Mouse (Mus musculus) layer of hippocampus, adult 9-10 months (tissue): ENCODE data around the gene Ankrd55.
A peak's percentile ranks its signal among the peaks of the same experiment; 100 is the strongest.

ENCODE experiments used
- DNase-seq: peaks from one replicate; pipeline ENCODE4 v3.0.0; 2022; ENCODE audit warnings: low spot score

Ankrd55 gene

DNA sequence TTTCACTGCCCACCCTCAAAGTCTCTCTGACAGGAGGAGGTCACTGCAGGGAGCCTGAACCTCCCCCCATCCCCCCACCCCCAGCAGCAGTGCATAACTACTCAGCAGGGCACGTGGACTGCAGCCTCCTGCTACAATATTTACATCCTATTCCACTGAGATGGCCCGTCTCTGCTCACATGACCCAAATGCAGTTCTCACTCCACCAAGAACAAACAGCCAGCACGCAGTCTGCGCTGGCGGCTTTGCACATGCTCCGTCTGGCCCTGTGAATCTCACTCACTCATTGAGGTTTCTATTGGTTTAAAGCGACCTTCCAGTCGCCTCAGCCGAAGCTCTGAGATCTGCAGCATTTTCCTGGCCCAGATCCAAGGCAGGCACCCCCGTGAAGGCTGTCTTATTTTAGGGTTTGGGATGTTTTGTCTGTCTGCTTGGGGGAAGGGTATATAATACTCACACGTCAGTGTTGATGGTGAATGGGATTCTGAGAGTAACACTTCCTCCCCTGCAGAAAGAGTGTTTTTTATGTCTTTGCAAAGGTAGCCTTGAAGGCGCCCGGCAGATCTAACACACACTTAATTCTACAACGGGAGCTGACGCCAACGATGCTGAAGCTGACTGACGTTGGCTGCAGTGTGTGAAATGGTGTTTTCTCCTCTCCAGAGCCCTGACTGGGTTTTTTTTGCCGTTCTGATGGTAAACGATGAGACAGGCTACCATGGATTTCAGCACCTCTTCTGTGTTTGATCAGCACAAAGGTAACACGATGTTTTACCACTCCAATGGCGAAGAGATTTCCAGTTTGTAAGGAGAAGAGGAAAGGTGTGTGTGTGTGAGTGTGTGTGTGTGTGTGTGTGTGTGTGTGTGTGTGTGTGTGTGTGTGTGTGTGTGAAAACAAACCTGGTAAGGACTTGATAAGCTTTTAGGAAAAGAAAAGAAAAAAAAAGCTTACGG lies at the start of gene Ankrd55:
TSS of gene Ankrd55 (plus strand) at position 227 of the 954 bp plus-strand sequence.
- DNase-seq: peak; percentile 49

DNA sequence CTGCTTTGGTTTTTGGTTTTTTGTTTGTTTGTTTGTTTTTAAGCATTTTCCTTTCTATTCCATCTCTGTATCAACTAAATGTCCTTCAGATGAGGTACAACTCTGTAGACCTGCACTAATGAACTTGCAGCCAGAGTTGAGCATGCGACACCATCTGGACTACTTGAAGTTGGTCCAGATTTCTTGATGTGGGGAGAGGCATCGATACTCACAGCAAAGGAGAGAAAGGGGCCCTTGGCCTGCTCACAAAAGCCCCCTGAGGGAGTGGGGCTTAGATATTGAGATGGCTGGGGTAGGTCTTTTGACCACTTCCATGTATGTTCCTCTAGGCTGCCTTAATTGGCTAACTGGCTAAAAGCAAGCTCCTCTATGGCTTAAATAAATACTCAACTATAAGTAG lies 49.0 kb upstream of the Ankrd55 start:
- no peak for DNase-seq

DNA sequence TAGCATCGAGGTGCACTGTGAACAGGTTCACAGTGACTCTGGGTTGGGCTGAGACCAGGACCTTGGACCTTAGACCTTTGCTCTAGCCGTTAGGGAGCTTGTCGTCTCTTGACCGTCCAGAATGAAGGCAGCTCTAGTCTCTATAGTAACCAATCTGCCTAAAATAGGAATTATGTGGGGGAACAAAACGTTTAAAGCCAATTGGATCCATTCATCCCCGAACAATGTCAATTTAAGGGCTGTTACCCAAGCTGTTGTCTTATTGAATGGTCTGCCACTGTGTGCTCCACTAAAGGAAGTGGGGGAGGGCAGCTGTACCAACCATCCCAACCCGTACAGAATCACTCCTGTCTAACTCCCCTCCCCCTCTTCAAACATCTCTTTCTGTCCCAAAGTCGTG lies 46.8 kb upstream of the Ankrd55 start:
- no peak for DNase-seq

DNA sequence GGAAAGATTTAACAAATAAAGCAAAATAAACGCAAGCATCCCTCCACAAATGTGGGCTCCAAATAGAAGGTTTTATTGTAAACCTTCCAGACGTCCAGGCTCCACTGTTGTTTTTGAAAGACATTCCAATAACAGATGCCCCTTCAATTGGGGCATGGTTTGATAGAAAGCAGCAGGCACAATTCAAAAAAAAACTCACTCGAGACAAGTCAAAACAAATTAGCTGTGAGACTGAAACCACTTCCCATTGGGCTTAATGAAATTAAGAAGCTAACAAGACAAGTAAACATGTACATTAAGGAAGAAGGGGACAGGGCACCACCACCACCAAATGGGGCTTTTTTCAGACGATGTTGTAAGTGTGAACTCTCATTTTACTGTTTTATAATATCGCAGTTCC lies 43.1 kb upstream of the Ankrd55 start:
- DNase-seq: no peak

DNA sequence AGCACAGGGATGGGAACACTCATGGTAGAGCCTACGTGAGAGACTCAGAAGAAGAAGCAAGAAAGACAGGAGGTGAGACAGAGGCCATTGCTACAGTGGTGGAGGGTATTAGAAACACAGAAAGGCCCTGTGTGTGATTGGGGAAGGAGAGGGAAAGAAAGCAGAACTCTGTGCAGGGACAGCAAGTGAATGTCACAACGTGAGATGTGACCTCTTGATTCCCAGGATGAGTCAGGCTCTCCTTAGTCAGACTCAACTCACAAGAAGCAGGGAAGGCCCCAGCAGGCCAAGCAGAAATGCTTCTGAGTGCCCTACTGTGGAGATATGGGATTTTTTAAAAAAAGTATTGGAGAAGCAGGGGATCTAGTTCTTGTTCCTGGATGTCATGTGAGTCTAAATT lies 36.8 kb upstream of the Ankrd55 start:
- no peak for DNase-seq

DNA sequence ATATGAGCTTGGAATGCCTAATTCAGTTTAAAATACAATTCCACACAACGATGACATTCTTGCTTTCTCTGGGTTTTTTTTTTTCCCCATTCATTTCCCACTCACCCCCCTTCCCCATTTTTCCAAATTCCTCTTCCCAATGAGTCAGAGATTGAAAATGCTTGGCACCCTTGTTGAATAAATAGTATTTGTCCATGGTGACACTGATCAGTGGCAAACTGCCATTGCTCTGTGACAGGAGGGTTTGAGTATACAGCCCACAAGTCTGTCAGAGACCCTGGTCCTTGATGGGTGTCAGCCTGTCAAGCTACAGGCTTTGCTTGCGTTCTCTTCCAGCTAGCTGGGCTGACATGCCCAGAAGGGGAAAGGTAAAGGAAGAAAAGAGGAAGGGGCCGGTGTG lies 36.2 kb upstream of the Ankrd55 start:
- DNase-seq: no peak

DNA sequence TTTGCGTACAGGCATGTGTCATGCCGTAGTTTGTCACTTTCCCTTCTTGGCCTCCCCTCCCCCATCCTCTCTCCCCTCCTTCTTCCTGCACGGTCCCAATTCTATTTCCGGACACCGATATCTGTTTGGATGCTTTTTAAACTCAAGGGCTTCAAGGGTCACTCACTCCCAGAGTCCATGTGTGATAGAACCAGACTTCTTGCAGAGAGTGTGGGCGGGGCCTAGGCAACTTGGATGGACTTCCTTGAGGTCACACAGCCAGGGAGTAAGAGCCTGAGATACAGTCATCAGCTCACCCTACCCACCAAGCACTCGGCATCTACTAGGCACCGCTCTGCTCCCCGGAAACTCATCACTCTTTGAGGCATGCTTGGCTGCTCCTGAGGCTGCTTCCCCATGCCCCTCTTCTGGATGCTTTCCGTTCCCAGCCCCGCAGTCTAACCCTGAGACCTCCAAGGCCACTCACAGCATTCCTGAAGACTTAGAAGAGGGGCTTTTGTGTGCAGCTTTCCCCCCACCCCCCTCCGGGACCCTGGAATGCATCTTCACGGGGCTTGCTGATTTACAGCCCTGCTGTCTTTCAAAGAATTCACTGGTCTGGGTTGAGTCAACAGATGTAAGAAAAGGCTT lies 35.1 kb upstream of the Ankrd55 start:
- DNase-seq: no peak

DNA sequence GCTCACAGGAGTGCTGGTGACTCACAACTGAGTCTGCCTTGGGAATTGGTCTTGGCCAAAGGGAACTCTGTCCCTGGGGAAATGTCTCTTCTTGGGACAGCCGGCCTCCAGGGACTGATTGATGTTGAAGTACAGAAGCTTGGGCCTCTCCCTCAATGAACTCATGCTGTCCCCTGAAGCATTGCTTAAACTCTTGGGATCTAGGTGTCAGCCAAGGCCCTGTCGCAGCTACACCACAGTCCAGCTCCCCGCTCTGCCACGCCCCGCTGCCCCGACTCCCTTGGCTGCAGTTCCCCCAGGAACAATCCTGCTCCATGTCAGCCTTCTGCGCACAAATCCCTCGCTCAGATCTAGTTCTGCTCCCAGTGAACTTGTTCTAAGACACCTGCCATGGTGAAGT lies 34.1 kb upstream of the Ankrd55 start:
- no peak for DNase-seq

DNA sequence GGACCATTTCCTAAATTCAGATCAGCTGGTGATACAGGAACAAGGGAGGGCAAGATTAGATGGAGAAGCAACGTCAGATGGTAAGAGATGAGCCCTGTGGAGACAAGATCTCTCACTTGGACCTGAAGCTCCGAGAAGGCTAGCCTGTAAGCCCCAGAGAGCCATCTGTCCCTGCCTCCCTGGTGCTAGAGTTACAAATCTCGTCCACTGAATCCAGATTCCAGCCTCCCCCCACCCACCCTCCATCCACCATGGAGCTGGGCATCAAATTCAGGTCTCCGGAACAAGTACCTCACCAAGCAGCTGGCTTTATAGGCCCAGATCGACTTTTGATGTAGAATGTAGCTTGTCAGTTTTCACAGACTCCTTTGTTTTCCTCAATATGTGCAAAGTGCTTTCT lies 32.4 kb upstream of the Ankrd55 start:
- no peak for DNase-seq

DNA sequence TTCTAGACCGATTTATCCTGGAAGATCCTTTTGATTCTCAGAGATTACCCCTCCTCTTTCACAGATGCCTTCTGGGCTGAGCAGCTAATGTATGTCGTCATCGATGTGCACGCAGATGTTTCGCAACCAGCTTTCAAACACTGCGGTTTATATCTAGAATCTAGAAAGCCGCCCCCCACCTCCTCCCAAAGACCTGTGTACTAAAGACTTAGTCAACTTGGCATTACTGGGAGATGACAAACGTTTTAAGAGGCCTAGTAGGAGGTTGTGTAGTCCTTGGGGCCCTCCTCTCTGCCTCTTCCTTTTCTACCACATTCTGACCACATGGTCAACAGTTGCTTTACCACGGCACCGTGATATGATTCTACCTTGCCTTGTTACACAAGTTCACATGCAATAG lies 29.8 kb upstream of the Ankrd55 start:
- no peak for DNase-seq

DNA sequence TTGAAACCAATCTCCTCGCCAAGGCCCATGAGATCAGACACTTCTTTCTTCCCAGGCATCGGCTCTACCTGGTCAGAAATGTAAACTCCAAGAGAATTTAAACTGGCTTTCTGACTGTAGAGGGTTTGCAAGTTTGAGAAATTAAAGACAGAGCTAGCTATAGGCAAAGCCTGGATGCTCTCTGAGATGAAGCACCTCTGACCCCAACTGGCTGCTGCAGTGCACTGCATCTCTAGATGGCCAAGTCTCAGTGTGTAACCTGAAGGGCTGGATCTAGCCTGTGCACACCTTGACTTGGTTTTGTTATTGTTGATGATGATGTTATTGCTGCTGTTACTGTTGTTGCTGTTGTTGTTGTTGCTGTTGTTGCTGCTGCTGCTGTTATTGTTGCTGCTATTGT lies 28.9 kb upstream of the Ankrd55 start:
- DNase-seq: peak; percentile 24

DNA sequence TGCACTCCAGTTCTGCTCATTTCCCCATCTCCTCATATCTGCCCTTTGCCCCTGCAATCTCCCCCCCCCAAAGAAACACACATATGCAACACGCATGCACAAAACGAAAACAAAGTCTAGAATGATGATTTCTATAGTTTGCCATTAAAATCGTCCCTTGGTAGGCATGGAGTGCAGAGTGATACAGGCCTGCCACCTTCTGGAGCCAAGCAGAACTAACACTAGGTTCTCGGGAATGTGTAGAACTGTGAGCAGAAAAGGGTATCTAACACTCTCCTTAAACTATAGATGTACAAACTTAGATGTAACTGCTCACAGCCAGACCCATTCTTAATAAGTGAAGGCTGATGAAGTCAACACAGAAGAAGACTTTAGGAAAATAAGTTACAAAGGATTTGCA lies 23.6 kb upstream of the Ankrd55 start:
- DNase-seq: no peak

DNA sequence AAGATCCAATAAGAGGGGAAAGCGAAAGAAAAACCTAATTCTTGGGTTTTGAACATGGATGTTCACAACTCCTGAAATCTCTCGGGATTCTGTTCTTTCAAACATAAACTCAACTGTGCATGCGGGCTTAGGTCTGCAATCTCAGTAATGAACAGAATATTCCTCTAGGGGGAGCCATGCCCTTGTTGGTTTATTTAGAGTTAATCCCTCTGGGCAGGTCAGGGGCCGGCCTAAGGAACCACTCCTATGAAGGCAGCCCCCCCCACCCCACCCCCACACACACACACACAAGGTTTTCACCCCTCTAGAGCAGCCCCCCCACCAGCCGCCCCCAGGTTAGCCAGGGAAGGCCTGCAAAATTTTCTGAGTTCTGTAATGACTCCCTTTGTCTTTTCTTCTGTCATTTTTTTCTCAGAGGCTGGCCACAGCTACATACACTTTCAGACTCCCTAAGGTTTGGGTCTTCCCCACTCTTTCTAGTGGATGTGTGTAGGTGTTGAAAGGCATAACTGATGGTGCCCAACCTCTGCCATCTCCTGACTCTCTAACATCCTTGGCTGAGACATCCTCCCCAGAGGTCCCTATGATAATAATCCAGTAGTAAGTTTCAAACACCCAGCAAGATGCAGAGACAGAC lies 16.2 kb upstream of the Ankrd55 start:
- no peak for DNase-seq

DNA sequence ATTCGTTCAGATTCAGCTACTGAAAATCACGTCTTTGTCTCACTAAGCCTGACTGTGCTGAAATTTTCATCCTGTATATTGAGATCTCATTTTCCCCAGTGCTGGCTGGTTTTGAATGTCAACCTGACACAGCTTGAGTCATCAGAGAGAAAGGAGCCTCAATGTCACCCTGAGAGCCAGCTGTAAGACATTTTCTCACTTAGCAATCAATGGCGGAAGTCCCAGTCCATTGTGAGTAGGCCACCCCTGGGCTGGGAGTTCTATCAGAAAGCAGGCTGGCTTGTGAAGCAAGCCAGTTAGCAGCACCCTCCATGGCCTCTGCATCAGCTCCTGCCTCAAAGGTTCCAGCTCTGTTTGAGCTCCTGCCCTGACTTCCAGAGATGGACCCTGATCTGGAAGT lies 13.6 kb upstream of the Ankrd55 start:
- no peak for DNase-seq

DNA sequence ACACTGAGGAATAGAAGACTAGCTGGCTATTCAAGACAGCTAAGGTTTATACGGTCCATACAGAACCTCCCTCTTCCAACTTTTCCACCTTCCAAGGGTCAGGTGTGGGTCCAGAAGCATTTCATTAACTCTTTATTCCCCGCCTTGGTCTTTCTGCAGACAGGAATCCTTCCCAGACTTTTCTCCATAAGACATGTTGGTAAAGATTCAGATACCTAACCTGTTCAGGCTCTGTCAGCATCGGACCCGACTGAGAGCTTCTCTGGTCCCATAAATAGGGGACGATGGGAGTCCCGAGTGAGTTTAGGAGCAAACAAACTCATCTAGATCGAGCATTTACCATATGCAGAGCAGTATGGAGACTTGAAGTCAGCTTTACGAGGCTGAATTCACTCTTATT lies 12.3 kb upstream of the Ankrd55 start:
- DNase-seq: no peak

DNA sequence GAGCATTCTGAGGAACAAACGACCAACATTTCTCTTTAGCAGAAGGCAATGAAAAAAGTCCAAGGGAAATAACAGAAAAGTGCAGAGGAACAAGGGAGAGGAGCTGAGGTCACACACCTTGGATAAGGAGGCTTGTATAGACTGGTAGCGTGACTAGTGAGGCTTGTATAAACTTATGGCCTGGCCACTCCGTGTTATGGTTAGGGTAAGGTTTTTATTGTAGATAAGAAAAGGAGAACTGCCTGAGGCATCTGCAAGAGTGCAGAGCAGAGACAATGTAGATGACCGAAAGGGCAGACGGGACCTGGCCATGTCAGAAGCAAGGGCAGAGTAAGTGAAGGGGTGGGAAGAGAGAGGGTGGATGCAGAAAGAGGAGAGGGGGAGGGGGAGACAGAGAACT lies 10.7 kb upstream of the Ankrd55 start:
- DNase-seq: no peak

DNA sequence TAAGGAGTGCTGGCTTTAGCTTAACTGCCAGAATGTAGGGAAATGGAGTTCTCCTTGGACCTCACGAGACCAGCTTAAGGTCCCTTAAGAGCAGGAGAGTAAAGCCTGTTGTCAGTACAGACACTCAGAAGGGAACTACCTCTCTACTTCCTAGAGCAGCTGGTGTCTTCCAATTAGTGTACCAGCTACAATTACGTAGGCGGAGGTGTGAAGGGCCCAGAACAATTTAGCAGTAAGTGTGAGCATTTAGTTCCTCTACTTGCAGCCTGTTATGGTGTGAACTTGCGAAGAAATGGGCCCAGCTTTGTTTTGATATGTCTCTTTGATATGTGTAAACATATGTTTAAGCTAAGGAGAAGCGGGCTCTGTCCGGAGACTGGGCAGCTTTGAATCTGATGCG lies 10.0 kb upstream of the Ankrd55 start:
- no peak for DNase-seq

DNA sequence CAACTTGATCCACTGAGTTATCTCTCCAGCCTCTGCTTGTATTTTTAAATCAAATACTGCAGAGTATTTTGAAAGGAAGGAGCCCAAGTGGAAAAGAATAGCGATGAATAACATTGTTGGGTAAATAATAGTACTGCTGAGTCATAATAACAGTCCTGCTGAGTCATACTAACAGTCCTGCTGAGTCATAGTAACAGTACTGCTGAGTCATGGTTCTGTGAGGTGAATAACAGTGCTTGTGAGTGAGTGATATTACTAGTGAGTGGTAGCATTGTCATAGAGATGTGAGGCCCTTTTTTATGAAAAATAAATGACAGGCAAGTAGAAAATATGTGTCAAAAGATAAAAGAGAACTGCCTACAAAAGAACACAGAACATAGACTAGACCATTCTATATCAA lies 1.1 kb upstream of the Ankrd55 start:
- DNase-seq: no peak

DNA sequence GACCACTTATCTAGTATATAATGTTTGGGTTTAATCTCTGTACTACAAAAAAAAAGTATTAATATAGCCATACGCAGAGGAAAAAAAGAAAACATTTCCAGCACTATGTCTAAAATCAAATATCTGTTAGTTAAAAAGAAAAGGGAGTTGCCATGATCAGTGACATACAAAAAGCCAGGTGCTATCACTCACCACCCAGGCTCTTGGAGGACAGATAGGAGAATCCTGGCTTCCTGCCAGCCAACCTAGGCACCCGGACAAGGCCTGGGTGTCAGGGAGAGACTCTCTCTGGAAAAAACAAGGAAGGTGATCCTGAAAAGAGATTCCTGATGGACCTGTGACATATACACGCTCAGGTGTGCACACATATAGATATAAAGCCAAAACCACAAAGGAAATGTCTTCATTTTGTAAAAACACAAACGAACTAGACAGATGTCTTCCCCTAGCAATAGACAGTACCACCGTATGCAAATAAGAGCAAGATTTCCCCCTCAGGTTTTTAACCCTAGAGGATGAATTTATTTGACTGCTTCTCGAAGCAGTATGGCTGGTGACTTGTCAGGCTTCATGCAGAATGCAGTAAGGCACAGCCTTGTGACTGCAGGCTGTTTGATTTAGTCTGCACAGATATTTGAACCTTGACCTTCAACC lies 553 bp upstream of the Ankrd55 start:
- no peak for DNase-seq

DNA sequence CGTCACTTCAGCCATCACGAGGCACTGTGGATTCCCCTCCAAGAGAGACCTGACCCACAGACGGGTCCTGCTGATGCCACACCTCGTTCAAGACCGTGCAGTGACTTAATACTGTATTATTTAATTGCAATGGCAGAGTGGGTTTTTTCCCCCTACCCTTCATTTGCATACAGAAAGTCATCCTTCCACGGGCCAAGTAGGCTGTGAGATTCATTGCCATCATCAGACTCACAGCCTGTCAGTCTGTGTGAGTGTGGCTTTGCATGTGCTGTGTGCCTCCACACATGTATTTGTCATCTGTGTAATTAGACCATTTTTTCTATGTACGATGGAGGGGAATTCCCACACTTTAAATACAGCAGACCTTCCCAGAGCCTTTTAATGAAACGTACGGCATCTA lies 1.1 kb downstream of the Ankrd55 start:
- DNase-seq: no peak

DNA sequence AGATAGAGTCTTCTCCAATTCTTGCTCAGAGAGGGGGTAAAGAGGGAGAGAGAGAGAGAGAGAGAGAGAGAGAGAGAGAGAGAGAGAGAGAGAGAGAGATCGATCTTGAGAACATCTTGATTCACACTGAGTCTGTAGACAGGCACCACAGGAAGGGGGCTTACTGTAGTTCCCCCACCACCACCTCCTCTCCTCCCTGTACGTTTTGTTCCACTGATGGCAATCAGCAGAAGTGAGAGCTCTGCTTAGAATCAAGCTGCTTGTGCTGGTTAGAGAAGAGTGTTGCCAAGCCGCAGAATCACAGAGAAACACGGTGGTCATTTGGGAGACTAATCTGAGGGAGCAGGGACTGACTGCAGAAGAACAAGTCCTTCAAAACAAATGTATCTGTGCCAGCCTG lies 1.7 kb downstream of the Ankrd55 start:
- DNase-seq: no peak

DNA sequence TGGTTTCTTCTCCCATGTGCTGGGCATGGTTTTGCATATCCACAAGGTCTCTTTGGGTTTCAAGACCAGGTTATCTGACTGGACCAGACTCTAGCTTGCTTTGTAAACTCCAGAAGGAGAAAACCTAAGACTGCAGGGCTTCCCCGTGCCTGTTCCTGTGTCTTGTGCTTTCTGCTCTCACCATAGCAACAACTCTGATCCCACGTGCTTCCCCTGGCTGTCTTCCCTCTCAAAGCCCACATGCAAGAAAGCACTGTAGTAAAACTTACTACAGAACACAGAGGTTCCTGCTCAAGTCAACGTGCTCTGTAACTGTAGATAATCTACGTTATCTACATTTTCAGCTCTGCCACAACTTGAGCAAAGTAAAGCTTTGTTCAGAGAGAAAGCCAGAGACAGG lies 4.2 kb downstream of the Ankrd55 start:
- DNase-seq: peak; percentile 45

DNA sequence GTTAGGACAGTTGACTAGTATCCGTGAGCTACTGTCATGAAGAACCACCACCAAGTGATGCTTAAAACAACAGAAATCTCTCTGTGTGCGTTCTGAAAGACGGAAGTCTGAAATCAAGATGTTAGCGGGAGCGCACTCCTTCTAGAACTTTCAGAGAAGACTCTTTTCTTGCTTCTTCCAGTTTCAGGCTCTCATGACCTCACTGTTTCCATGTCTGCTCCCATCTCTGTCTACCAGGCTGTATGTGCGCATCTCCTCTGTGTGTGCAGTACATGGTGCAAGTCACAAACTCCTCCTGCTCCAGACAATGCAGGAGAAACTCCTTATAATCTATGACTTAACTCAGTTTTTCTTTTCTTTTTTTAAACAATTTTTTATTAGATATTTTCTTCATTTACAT lies 4.8 kb downstream of the Ankrd55 start:
- no peak for DNase-seq
